Mouse (Mus musculus) MEL (cell line): Measurements from ENCODE around the gene Pars2. TPM values are rescaled to one million over a fixed set of nuclear protein-coding genes. Genes with fewer than 3 reads are reported as not detected.

Experiments
- DNase-seq: peaks from one replicate; pipeline ENCODE4 v3.0.0; 2011; ENCODE audit warnings: low read depth, low spot score
- H3K27ac ChIP-seq: 2 replicates; pipeline ENCODE4 v1.5.1; 2012; ENCODE audit warnings: low read depth, mild to moderate bottlenecking, control low read depth, low read length, moderate library complexity; ENCODE audit not compliant: control insufficient read depth
- H3K27me3 ChIP-seq, 2 experiments: fragments of 150-350 bp in 1 of 2; sonication (generic) in 1 of 2; 2 replicates each; pipeline ENCODE4 v1.6.1; 2012; ENCODE audit warnings: low read length in 2 of 2, mild to moderate bottlenecking in 2 of 2, improper control_type of control experiment in 1 of 2, moderate library complexity in 1 of 2; ENCODE audit not compliant: insufficient read depth in 2 of 2, control insufficient read depth in 1 of 2
- H3K36me3 ChIP-seq, 2 experiments: 2 replicates each; pipeline ENCODE4 v1.6.1; 2012 to 2014; ENCODE audit warnings: low read length in 2 of 2, improper control_type of control experiment in 1 of 2, inconsistent platforms in 1 of 2, mild to moderate bottlenecking in 1 of 2; ENCODE audit not compliant: insufficient read depth in 2 of 2, control insufficient read depth in 1 of 2
- H3K4me1 ChIP-seq, 2 experiments: fragments of 150-350 bp in 1 of 2; sonication (generic) in 1 of 2; 2 replicates each; pipeline ENCODE4 v1.6.1; 2012; ENCODE audit warnings: low read length in 2 of 2, improper control_type of control experiment in 1 of 2, mild to moderate bottlenecking in 1 of 2; ENCODE audit not compliant: insufficient read depth in 2 of 2, control insufficient read depth in 1 of 2
- H3K4me3 ChIP-seq, 2 experiments: fragments of 150-350 bp in 1 of 2; sonication (generic) in 1 of 2; 2 replicates each; pipeline ENCODE4 v1.5.1; 2012; ENCODE audit warnings: low read depth in 2 of 2, low read length in 2 of 2, mild to moderate bottlenecking in 2 of 2, moderate library complexity in 2 of 2, control low read depth in 1 of 2, improper control_type of control experiment in 1 of 2; ENCODE audit not compliant: control insufficient read depth in 1 of 2, insufficient read depth in 1 of 2
- H3K79me2 ChIP-seq: 2 replicates; pipeline ENCODE4 v1.6.1; 2012; ENCODE audit warnings: mild to moderate bottlenecking, low read length, moderate library complexity; ENCODE audit not compliant: control insufficient read depth, poor library complexity, insufficient read depth
- H3K9ac ChIP-seq: 2 replicates; pipeline ENCODE4 v1.6.1; 2012; ENCODE audit warnings: low read depth, mild to moderate bottlenecking, control low read depth, low read length, moderate library complexity; ENCODE audit not compliant: control insufficient read depth, poor library complexity, severe bottlenecking
- H3K9me3 ChIP-seq: fragments of 150-350 bp; sonication (generic); replicated peaks from 2 replicates; pipeline ENCODE4 v1.6.1; 2012; ENCODE audit warnings: mild to moderate bottlenecking, low read length, improper control_type of control experiment, moderate library complexity; ENCODE audit not compliant: insufficient read depth
- BHLHE40 ChIP-seq: IDR thresholded peaks from 2 replicates; pipeline ENCODE4 v1.6.1; 2012; ENCODE audit warnings: low read depth, mild to moderate bottlenecking, inconsistent platforms, low read length, improper control_type of control experiment, borderline replicate concordance
- CHD1 ChIP-seq: IDR thresholded peaks from 2 replicates; pipeline ENCODE4 v1.6.1; 2012; ENCODE audit warnings: low read depth, mild to moderate bottlenecking, inconsistent platforms, low read length, improper control_type of control experiment
- CHD2 ChIP-seq: IDR thresholded peaks from 2 replicates; pipeline ENCODE4 v1.6.1; 2011; ENCODE audit warnings: low read length, improper control_type of control experiment
- CTCF ChIP-seq, 3 experiments: IDR thresholded peaks in 2 of 3; conservative IDR thresholded peaks in 1 of 3; 2 replicates each; pipeline ENCODE4 v1.5.1; 2011 to 2012; ENCODE audit warnings: low read length in 3 of 3, low read depth in 2 of 3, mild to moderate bottlenecking in 2 of 3, improper control_type of control experiment in 1 of 3, inconsistent platforms in 1 of 3, mixed read lengths in 1 of 3, moderate library complexity in 1 of 3; ENCODE audit not compliant: control insufficient read depth in 1 of 3, insufficient read depth in 1 of 3, poor library complexity in 1 of 3, severe bottlenecking in 1 of 3
- E2F4 ChIP-seq: IDR thresholded peaks from 2 replicates; pipeline ENCODE4 v1.6.1; 2011; ENCODE audit warnings: low read depth, low read length, improper control_type of control experiment, borderline replicate concordance
- ELF1 ChIP-seq: IDR thresholded peaks from 2 replicates; pipeline ENCODE4 v1.6.1; 2014; ENCODE audit warnings: low read depth, mild to moderate bottlenecking, inconsistent platforms, low read length, improper control_type of control experiment, moderate library complexity
- EP300 ChIP-seq, 2 experiments: IDR thresholded peaks; 2 replicates each; pipeline ENCODE4 v1.6.1; 2011; ENCODE audit warnings: improper control_type of control experiment in 2 of 2, low read length in 2 of 2, low read depth in 1 of 2, mild to moderate bottlenecking in 1 of 2
- ETS1 ChIP-seq: IDR thresholded peaks from 2 replicates; pipeline ENCODE4 v1.6.1; 2012; ENCODE audit warnings: low read depth, mild to moderate bottlenecking, inconsistent platforms, low read length, improper control_type of control experiment, moderate library complexity
- GABPA ChIP-seq: IDR thresholded peaks from 2 replicates; pipeline ENCODE4 v1.6.1; 2012; ENCODE audit warnings: low read depth, mild to moderate bottlenecking, inconsistent platforms, low read length, improper control_type of control experiment, moderate library complexity
- GATA1 ChIP-seq: IDR thresholded peaks from 2 replicates; pipeline ENCODE4 v1.6.1; 2011; ENCODE audit warnings: low read depth, low read length, improper control_type of control experiment
- HCFC1 ChIP-seq: IDR thresholded peaks from 2 replicates; pipeline ENCODE4 v1.6.1; 2012; ENCODE audit warnings: low read depth, mild to moderate bottlenecking, inconsistent platforms, low read length, improper control_type of control experiment, moderate library complexity
- JUND ChIP-seq: IDR thresholded peaks from 2 replicates; pipeline ENCODE4 v1.6.1; 2011; ENCODE audit warnings: low read depth, mild to moderate bottlenecking, improper control_type of control experiment, low read length
- MAFK ChIP-seq: IDR thresholded peaks from 2 replicates; pipeline ENCODE4 v1.6.1; 2011; ENCODE audit warnings: low read depth, mild to moderate bottlenecking, low read length, improper control_type of control experiment, borderline replicate concordance
- MAX ChIP-seq: IDR thresholded peaks from 2 replicates; pipeline ENCODE4 v1.6.1; 2011; ENCODE audit warnings: low read length, improper control_type of control experiment
- MAZ ChIP-seq: IDR thresholded peaks from 2 replicates; pipeline ENCODE4 v1.6.1; 2012; ENCODE audit warnings: low read depth, mild to moderate bottlenecking, inconsistent platforms, low read length, improper control_type of control experiment
- MEF2A ChIP-seq: IDR thresholded peaks from 2 replicates; pipeline ENCODE4 v1.6.1; 2014; ENCODE audit warnings: low read depth, mild to moderate bottlenecking, inconsistent platforms, low read length, improper control_type of control experiment; ENCODE audit not compliant: poor library complexity, insufficient replicate concordance, severe bottlenecking; ENCODE audit errors: extremely low read depth
- MXI1 ChIP-seq: IDR thresholded peaks from 2 replicates; pipeline ENCODE4 v1.6.1; 2011; ENCODE audit warnings: mild to moderate bottlenecking, low read depth, low read length, improper control_type of control experiment
- MYB ChIP-seq: IDR thresholded peaks from 2 replicates; pipeline ENCODE4 v1.6.1; 2011; ENCODE audit warnings: mild to moderate bottlenecking, low read depth, low read length, improper control_type of control experiment
- MYC ChIP-seq: IDR thresholded peaks from 2 replicates; pipeline ENCODE4 v1.6.1; 2011; ENCODE audit warnings: low read depth, mild to moderate bottlenecking, low read length, improper control_type of control experiment, moderate library complexity
- NELFE ChIP-seq: IDR thresholded peaks from 2 replicates; pipeline ENCODE4 v1.6.1; 2011; ENCODE audit warnings: low read depth, low read length, improper control_type of control experiment
- NRF1 ChIP-seq: IDR thresholded peaks from 2 replicates; pipeline ENCODE4 v1.6.1; 2014; ENCODE audit warnings: low read depth, mild to moderate bottlenecking, inconsistent platforms, low read length, improper control_type of control experiment, moderate library complexity; ENCODE audit not compliant: poor library complexity, insufficient read depth, severe bottlenecking
- POLR2AphosphoS2 ChIP-seq: IDR thresholded peaks from 2 replicates; pipeline ENCODE4 v1.6.1; 2011; ENCODE audit warnings: low read length, improper control_type of control experiment
- POLR2AphosphoS5 ChIP-seq: IDR thresholded peaks from 2 replicates; pipeline ENCODE4 v1.6.1; 2012; ENCODE audit warnings: low read depth, borderline replicate concordance, mild to moderate bottlenecking, inconsistent platforms, low read length, moderate library complexity, mixed read lengths
- RAD21 ChIP-seq: IDR thresholded peaks from 2 replicates; pipeline ENCODE4 v1.6.1; 2011; ENCODE audit warnings: mild to moderate bottlenecking, low read depth, low read length, improper control_type of control experiment
- RCOR1 ChIP-seq: IDR thresholded peaks from 2 replicates; pipeline ENCODE4 v1.6.1; 2012; ENCODE audit warnings: low read depth, mild to moderate bottlenecking, inconsistent platforms, low read length, improper control_type of control experiment
- SIN3A ChIP-seq: IDR thresholded peaks from 2 replicates; pipeline ENCODE4 v1.6.1; 2012; ENCODE audit warnings: low read length, improper control_type of control experiment, inconsistent platforms
- SMC3 ChIP-seq: IDR thresholded peaks from 2 replicates; pipeline ENCODE4 v1.6.1; 2011; ENCODE audit warnings: low read depth, low read length, improper control_type of control experiment
- TAL1 ChIP-seq: IDR thresholded peaks from 2 replicates; pipeline ENCODE4 v1.6.1; 2012; ENCODE audit warnings: mild to moderate bottlenecking, inconsistent platforms, low read length, moderate library complexity, mixed read lengths
- TCF12 ChIP-seq: IDR thresholded peaks from 2 replicates; pipeline ENCODE4 v1.6.1; 2014; ENCODE audit warnings: low read depth, mild to moderate bottlenecking, inconsistent platforms, low read length, improper control_type of control experiment, moderate library complexity
- UBTF ChIP-seq: IDR thresholded peaks from 2 replicates; pipeline ENCODE4 v1.6.1; 2012; ENCODE audit warnings: low read depth, mild to moderate bottlenecking, inconsistent platforms, low read length, improper control_type of control experiment, moderate library complexity, borderline replicate concordance; ENCODE audit not compliant: insufficient read depth
- USF1 ChIP-seq: IDR thresholded peaks from 2 replicates; pipeline ENCODE4 v1.6.1; 2014; ENCODE audit warnings: low read depth, mild to moderate bottlenecking, inconsistent platforms, low read length, improper control_type of control experiment, moderate library complexity
- USF2 ChIP-seq, 2 experiments: IDR thresholded peaks; 2 replicates each; pipeline ENCODE4 v1.6.1; 2011 to 2012; ENCODE audit warnings: improper control_type of control experiment in 2 of 2, low read length in 2 of 2, borderline replicate concordance in 1 of 2, inconsistent platforms in 1 of 2, low read depth in 1 of 2, mild to moderate bottlenecking in 1 of 2; ENCODE audit not compliant: insufficient read depth in 1 of 2
- ZC3H11A ChIP-seq: IDR thresholded peaks from 2 replicates; pipeline ENCODE4 v1.6.1; 2012; ENCODE audit warnings: low read depth, mild to moderate bottlenecking, inconsistent platforms, low read length, improper control_type of control experiment
- ZMIZ1 ChIP-seq: IDR thresholded peaks from 2 replicates; pipeline ENCODE4 v1.6.1; 2012; ENCODE audit warnings: low read depth, mild to moderate bottlenecking, inconsistent platforms, low read length, improper control_type of control experiment, moderate library complexity
- ZNF384 ChIP-seq: IDR thresholded peaks from 2 replicates; pipeline ENCODE4 v1.6.1; 2012; ENCODE audit warnings: low read depth, mild to moderate bottlenecking, inconsistent platforms, low read length, improper control_type of control experiment
- polyA plus RNA-seq, 2 experiments: library from polyadenylated mRNA; stranded (reverse) in 1 of 2; unstranded in 1 of 2; fragments of >175 nt in 1 of 2; fragments of >200 nt in 1 of 2; gene quantifications; 2 replicates each; pipeline versions ENCODE4 v1.2.1 to v1.2.4; 2012; ENCODE audit warnings: low replicate concordance in 2 of 2, low read depth in 1 of 2; ENCODE audit not compliant: insufficient read length in 2 of 2, insufficient read depth in 1 of 2, missing spikeins in 1 of 2
- total RNA-seq: library from RNA; depleted of rRNA; stranded (reverse); fragments of 300-350 nt; gene quantifications from 2 replicates; pipeline ENCODE4 v1.2.3, GENCODE M21; 2012

Pars2 gene
- total and polyA plus RNA-seq, 3 experiments, result 10.9 to 11.3 TPM; not detected in 1

DNA sequence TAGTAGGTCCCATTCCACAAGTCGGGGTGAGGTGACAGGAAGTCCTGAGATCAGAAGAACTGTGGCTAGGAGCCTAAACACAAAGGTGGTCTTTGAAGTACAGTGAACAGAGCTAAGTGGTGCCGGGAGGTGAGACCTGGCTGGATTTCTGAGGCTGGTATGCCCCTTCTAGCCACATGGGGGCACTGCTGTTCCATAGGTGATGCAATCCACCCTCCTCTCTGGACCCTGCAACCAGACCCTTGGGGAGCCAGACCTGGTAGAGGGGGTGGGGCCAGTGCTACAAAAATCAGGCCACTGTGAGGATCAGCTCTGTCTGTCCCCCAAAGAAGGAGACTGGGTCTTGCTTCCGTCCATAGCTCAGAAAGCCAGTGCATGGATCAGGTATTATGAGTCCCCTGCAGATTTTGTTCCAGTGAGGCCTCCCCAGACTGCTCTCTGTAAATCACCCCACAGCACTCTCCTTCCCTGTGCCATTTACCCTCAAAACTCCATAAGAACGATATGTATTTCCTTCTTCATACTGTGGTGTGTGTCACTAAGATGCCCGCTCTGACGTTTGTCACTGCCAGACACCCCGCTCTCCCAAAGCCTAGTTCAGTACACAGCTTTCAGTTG, 36.6 kb upstream of the Pars2 start:
- Histone ChIP-seq H3K4me3 (peak overlapping the region; percentile 67 to 74), H3K9me3 (no peaks in the 10 kb centered on the region), H3K27ac (peak overlapping the region; percentile 75), H3K27me3 (no peaks in the 10 kb centered on the region), H3K9ac (peak overlapping the region; percentile 69), H3K4me1 (peaks cover 0 to 7% of the 10 kb centered on the region in 2 experiments; a peak in 1 of 4 replicates), H3K36me3 (peaks cover 0 to 7% of the 10 kb centered on the region in 2 experiments; a peak in 2 of 4 replicates), H3K79me2 (peaks cover 10% of the 10 kb centered on the region)
- peak; percentile 90 for DNase-seq
- TF ChIP-seq MYC, result 0 out of 2 replicates have a peak, but pooled peaks have one; percentile 30
- no peak for TF ChIP-seq USF2 (IDR thresholded peaks at IDR 0.05; ENCODE audit: borderline replicate concordance in 1 of 2, insufficient read depth in 1 of 2, low read depth in 1 of 2, low read length in 2 of 2)
- no peak for TF ChIP-seq POLR2AphosphoS5
- TF ChIP-seq SMC3, result peak; percentile 64
- TF ChIP-seq BHLHE40, result no peak
- TF ChIP-seq CHD2, result no peak
- peak; percentile 88 to 93 (median 93) for TF ChIP-seq CTCF (IDR thresholded peaks at IDR 0.05 in 2 of 3, conservative IDR thresholded peaks at IDR 0.05 in 1 of 3; ENCODE audit: control insufficient read depth in 1 of 3, insufficient read depth in 1 of 3, low read depth in 2 of 3, low read length in 3 of 3, poor library complexity in 1 of 3, severe bottlenecking in 1 of 3)
- no peak; the same call in 1 of the 2 replicates for TF ChIP-seq MAFK
- TF ChIP-seq MEF2A, result no peak
- no peak for TF ChIP-seq GABPA
- TF ChIP-seq MAX, result no peak
- no peak for TF ChIP-seq UBTF
- TF ChIP-seq RCOR1, result no peak
- peak; percentile 51; the same call in 1 of the 2 replicates for TF ChIP-seq HCFC1
- TF ChIP-seq POLR2AphosphoS2, result 0 out of 2 replicates have a peak, but pooled peaks have one; percentile 35
- TF ChIP-seq ELF1, result no peak
- no peak for TF ChIP-seq JUND
- no peak for TF ChIP-seq USF1
- 0 out of 2 replicates have a peak, but pooled peaks have one; percentile 1 for TF ChIP-seq CHD1
- TF ChIP-seq RAD21, result peak; percentile 84
- TF ChIP-seq TAL1, result no peak
- TF ChIP-seq EP300 (IDR thresholded peaks at IDR 0.05; ENCODE audit: low read depth in 1 of 2, low read length in 2 of 2), result no peak; a peak in 1 of 4 replicates
- TF ChIP-seq ETS1, result peak; percentile 72
- peak; percentile 67 for TF ChIP-seq ZC3H11A
- TF ChIP-seq ZMIZ1, result no peak
- peak; percentile 0; the same call in 1 of the 2 replicates for TF ChIP-seq NELFE
- TF ChIP-seq ZNF384, result no peak
- TF ChIP-seq TCF12, result peak; percentile 32
- TF ChIP-seq MAZ, result peak; percentile 54; the same call in 1 of the 2 replicates
- 0 out of 2 replicates have a peak, but pooled peaks have one; percentile 5 for TF ChIP-seq NRF1
- no peak for TF ChIP-seq GATA1
- peak; percentile 47; the same call in 1 of the 2 replicates for TF ChIP-seq SIN3A
- no peak; the same call in 1 of the 2 replicates for TF ChIP-seq MXI1
- TF ChIP-seq MYB, result no peak
- no peak for TF ChIP-seq E2F4
